Mouse (Mus musculus) heart, adult 2 months (tissue): Measurements from ENCODE around the gene Gspt2. TPM values are rescaled to one million over a fixed set of nuclear protein-coding genes. Genes with fewer than 3 reads are reported as not detected.
"Not testable (repeated sequence)": the region's sequence is repeated elsewhere in the genome, so short reads cannot be mapped to it uniquely, and the experiment has no call there.

ENCODE experiments used
- DNase-seq, 2 experiments: peaks; one replicate each; pipeline ENCODE4 v3.0.0; 2021
- H3K27ac ChIP-seq: fragments of 200-600 bp; 2 replicates; pipeline ENCODE4 v1.8.1; 2022
- H3K27me3 ChIP-seq: fragments of 200-500 bp; 2 replicates; pipeline ENCODE4 v1.6.1; 2012; ENCODE audit warnings: mild to moderate bottlenecking, low read length, inconsistent platforms, mixed read lengths; ENCODE audit not compliant: control insufficient read depth, insufficient read depth
- H3K36me3 ChIP-seq: fragments of 200-500 bp; 2 replicates; pipeline ENCODE4 v1.6.1; 2012; ENCODE audit warnings: low read length, inconsistent platforms; ENCODE audit not compliant: control insufficient read depth, insufficient read depth
- H3K4me1 ChIP-seq: fragments of 200-500 bp; 2 replicates; pipeline ENCODE4 v1.6.1; 2011; ENCODE audit warnings: low read length; ENCODE audit not compliant: control insufficient read depth, insufficient read depth
- H3K4me3 ChIP-seq: fragments of 200-600 bp; 2 replicates; pipeline ENCODE4 v1.8.1; 2022
- H3K79me2 ChIP-seq: fragments of 200-500 bp; replicated peaks from 2 replicates; pipeline ENCODE4 v1.6.1; 2012; ENCODE audit warnings: mild to moderate bottlenecking, inconsistent platforms, low read length, moderate library complexity, mixed read lengths; ENCODE audit not compliant: control insufficient read depth, insufficient read depth
- H3K9ac ChIP-seq: fragments of 200-500 bp; 2 replicates; pipeline ENCODE4 v1.6.1; 2012; ENCODE audit warnings: low read depth, mild to moderate bottlenecking, control low read depth, inconsistent platforms, low read length, mixed read lengths
- CTCF ChIP-seq: fragments of 200-600 bp; IDR thresholded peaks from 2 replicates; pipeline ENCODE4 v1.8.1; 2022; ENCODE audit warnings: antibody characterized with exemption, mild to moderate bottlenecking, moderate library complexity
- EP300 ChIP-seq: fragments of 200-500 bp; IDR thresholded peaks from 2 replicates; pipeline ENCODE4 v1.6.1; 2011; ENCODE audit warnings: low read depth, low read length, control low read depth; ENCODE audit not compliant: insufficient read depth
- WGBS: fragments of 180-500 bp; shearing (Covaris S2); methylation state at CpG from one replicate; pipeline ENCODE4 v1.1.7; 2018; 5-methylcytosine and 5-hydroxymethylcytosine counted together
- intact Hi-C: fragments of 180-260 bp; cut with DNase I; formaldehyde crosslinking; loops from one replicate; pipeline ENCODE4 v1.15.1; 2025
- polyA plus RNA-seq: library from polyadenylated mRNA; depleted of rRNA; stranded (reverse); fragments of >200 nt; gene quantifications from 2 replicates; pipeline ENCODE4 v1.2.3, GENCODE M21; 2012; rRNA removed
- total RNA-seq, 2 experiments: library from RNA; stranded (reverse); gene quantifications; 2 replicates each; pipeline ENCODE4 v1.2.3; 2021

Gspt2 gene
- total and polyA plus RNA-seq, 3 experiments = 0.29 to 0.61 (median 0.39) TPM

DNA sequence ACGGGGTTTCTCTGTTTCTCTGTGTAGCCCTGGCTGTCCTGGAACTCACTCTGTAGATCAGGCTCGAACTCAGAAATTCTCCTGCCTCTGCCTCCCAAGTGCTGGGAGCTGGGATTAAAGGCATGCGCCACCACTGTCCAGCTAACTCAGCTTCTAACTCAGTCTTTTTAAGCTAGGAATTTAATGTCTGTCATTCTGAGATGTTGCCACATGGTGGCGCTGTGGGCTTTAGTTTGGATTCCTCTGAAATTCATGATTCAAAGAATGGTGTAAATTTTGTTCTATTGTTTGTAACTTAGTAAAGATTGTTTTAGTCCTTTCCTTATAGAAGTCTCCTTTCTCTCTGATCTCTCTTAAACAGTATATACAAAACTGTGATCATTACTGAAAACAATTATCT, 39.1 kb downstream of the Gspt2 start:
- TF ChIP-seq CTCF (peak; percentile 77), EP300 (no peak)
- no peaks in the 10 kb centered on the region for H3K27me3 ChIP-seq
- 41% methylated on average over 4 of the region's 4 CpGs for WGBS
- no peaks in the 10 kb centered on the region for H3K36me3 ChIP-seq
- no peak overlapping the region for H3K27ac ChIP-seq
- no peaks in the 10 kb centered on the region for H3K4me1 ChIP-seq
- peak in 1 of 2 experiments; percentile 2 for DNase-seq
- intact Hi-C loops = no loop called here
- no peak overlapping the region for H3K4me3 ChIP-seq
- H3K9ac ChIP-seq = no peak overlapping the region
- no peaks in the 10 kb centered on the region for H3K79me2 ChIP-seq

DNA sequence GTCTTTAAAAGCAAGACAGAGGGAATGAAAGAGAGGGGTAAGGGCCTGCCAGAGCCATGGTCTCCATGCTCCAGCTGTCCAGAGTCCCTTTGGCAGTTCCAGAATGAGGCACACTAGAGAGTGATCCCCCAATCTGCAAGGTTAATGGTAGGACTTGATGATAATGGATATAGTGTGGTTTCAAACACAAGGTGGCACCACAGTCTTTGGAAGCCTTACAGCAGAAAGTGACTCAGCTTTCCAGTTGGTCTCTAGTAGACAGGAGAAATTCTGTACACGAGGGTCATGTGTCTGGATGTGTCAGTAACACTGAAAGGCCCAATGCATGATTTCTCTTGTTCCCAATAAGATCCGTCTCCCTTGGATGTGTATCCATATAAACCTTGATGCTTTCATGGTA, 45.7 kb downstream of the Gspt2 start:
- H3K4me3 ChIP-seq, H3K27ac ChIP-seq, H3K36me3 ChIP-seq, intact Hi-C loops, H3K4me1 ChIP-seq, H3K9ac ChIP-seq, H3K27me3 ChIP-seq, DNase-seq, H3K79me2 ChIP-seq: not testable (repeated sequence)
- WGBS = no CpG with 5 or more reads among the region's 2 CpGs

DNA sequence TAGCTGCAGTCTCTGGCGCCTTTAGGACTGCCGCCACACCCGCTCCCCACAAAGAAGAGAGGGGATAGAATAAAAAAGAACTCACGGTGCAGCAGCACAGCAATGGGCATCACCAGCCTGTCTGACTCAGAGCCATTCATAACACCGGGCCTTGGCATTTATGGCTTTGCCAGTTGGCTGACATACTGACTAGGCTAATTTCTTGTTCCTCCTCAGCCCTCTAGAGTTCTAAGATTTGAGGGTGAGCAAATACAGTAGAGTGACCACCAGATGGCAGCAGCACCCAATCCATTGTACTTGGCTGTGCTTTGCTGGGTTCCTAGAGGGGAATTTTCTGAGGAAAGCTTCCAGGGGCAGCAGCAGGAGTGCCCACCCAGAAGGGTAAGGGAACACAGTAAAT, 53.7 kb downstream of the Gspt2 start:
- peak in 1 of 2 experiments; percentile 1 for DNase-seq
- H3K4me1 ChIP-seq, H3K79me2 ChIP-seq, H3K27ac ChIP-seq, H3K27me3 ChIP-seq, H3K9ac ChIP-seq, H3K4me3 ChIP-seq, intact Hi-C loops, H3K36me3 ChIP-seq: not testable (repeated sequence)
- peak; percentile 32; the same call in 1 of the 2 replicates for TF ChIP-seq CTCF
- WGBS = 85% methylated on average over 5 of the region's 5 CpGs

Other genes starting within 250 kb of the Gspt2 start
- gene Maged1, start 93.9 kb upstream of the Gspt2 start, total RNA-seq = 10 to 100 TPM; 88.7 to 96.1 TPM
- 117 and 135 TPM in 2 replicates for gene Maged1, start 93.9 kb upstream of the Gspt2 start, polyA plus RNA-seq
- 1 to 10 TPM; 4.5 to 5.3 TPM for gene Zxdb, start 88.5 kb downstream of the Gspt2 start, total RNA-seq
- 1.6 and 3.5 TPM in 2 replicates for gene Zxdb, start 88.5 kb downstream of the Gspt2 start, polyA plus RNA-seq